Mouse (Mus musculus): Measurements from ENCODE around the gene Pate3.
"Not testable (repeated sequence)": the region's sequence is repeated elsewhere in the genome, so short reads cannot be mapped to it uniquely, and the experiment has no call there.

Gene Pate3

DNA sequence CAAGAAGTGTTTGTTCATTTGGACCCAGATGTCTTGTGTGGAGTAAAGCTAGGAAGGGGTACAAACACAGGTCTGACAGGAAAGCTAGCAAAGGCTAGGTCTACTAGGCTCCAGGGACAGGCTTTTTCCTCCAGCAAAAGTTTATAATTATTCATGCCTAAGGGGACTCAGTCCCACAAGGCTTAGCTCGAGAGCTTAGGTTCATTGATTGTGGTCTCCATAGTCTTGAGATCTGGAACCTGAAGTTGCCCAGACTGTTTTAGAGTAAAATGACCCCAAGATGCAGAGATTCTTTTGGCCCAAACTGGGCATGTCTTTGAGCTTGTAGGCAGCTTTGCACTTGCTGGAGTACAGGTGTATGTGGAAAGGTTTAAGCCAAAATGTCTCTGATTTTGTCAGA is at the start of gene Pate3:
Gene Pate3 (minus strand): TSS at position 101 of the 400 bp plus-strand sequence.
- DNase-seq (ENCODE audit: low spot score in 2 of 2): no peak

GRCm38 (mm10) chr9:35691924-35692323 is 43.9 kb upstream of the Pate3 start:
- no peak for DNase-seq (ENCODE audit: low spot score in 2 of 2)

GRCm38 (mm10) chr9:35687013-35687412 is 39.0 kb upstream of the Pate3 start, which contains the start of gene Pate1:
Pate1 (minus strand) TSS chr9:35687390.
- DNase-seq (ENCODE audit: low spot score in 2 of 2): no peak

GRCm38 (mm10) chr9:35673557-35673956 is 25.6 kb upstream of the Pate3 start:
- no peak for DNase-seq (ENCODE audit: low spot score in 2 of 2)

- DNase-seq (ENCODE audit: low spot score in 2 of 2): no peak
Measured at GRCm38 (mm10) chr9:35632981-35633380, 15.0 kb downstream of the Pate3 start.

GRCm38 (mm10) chr9:35616784-35617183 is 31.2 kb downstream of the Pate3 start:
- DNase-seq (ENCODE audit: low spot score in 2 of 2): not testable (repeated sequence)

DNA sequence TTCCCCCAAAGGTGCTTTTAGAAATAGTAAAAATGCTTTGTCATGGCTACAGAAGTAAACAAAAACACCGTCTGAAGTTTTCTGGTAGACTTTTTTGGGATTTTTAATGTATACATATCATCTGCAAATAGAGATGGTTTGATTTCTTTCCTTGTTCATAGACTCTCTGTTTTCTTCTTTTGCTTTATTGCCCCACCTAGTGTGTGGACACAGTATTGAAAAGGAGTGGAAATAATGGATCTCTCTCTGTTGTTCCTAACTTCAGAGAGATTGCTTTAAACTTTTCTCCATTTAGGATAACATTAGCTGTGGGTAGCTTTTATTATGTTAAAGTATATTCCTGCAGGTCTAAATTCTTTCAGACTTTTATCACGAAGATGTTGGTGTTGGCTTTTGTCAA is 34.0 kb downstream of the Pate3 start:
- no peak for DNase-seq (ENCODE audit: low spot score in 2 of 2)

GRCm38 (mm10) chr9:35611841-35612240 is 36.2 kb downstream of the Pate3 start, which contains the start of gene Pate4:
Pate4 (minus strand) TSS chr9:35611941.
- no peak for DNase-seq (ENCODE audit: low spot score in 2 of 2)

DNA sequence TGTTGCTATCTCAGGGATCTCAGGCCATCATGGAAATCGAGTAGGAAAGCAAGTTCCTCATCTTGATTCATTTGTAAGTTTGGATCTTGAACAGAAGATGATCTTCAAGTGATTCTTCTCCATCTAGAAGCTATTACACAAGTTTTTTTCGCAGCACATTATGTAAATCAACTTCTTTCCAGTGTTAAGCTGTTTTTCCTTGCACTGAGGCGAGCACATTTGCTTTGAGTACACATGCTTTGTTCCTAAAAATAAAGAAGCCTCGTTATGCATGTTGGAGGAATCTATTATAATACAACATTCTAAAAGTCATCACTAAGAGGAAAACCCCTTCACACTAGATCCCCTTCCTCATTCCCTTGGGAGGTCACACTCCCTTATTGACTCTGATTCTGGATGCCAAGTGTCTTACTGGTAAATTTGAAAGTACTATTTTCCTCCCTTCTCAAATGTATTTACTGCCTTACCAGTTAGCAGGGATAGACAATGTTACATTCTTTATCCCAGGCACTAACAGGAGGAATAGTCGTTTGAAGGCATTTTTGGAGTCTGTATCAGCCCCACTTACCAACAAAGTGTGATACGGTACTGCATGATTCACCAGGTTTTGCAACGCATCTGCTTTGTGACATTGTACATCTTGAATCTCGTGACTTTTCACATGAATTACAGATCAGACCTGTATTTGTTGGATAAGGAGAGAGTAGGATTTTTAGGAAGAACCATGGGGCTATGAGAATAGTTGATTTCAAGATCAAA is 40.2 kb downstream of the Pate3 start:
- no peak for DNase-seq (ENCODE audit: low spot score in 2 of 2)

All from urinary bladder, postnatal 36 days (tissue).